Mouse (Mus musculus): Measurements from ENCODE around the gene Lta. TPM values are rescaled to one million over a fixed set of nuclear protein-coding genes. Genes with fewer than 3 reads are reported as not detected.

The Lta gene
- polyA plus RNA-seq, 1 experiment, result 1.1 TPM

- WGBS, result 90% methylated on average over 16 of the region's 16 CpGs
- Histone ChIP-seq H3K4me3 (replicated peaks; ENCODE audit: extremely low read depth, low read depth, low read length) (no peak overlapping the region), H3K4me1 (ENCODE audit: control insufficient read depth, insufficient read depth, low read length) (peaks cover 18% of the 10 kb centered on the region)
- no peak for DNase-seq
- TF ChIP-seq CTCF (IDR thresholded peaks at IDR 0.05; ENCODE audit: insufficient read depth, low read length) (no peak), POLR2A (IDR thresholded peaks at IDR 0.05; ENCODE audit: borderline replicate concordance, extremely low read depth, low read depth, low read length) (no peak)
These were observed 46.1 kb downstream of the Lta start for GRCm38 (mm10) chr17:35158850-35159593.

GRCm38 (mm10) chr17:35157661-35158175, 47.4 kb downstream of the Lta start:
- WGBS, result 93% methylated on average over 8 of the region's 8 CpGs
- DNase-seq, result no peak
- no peak for TF ChIP-seq CTCF (IDR thresholded peaks at IDR 0.05; ENCODE audit: insufficient read depth, low read length)
- Histone ChIP-seq H3K4me3 (replicated peaks; ENCODE audit: extremely low read depth, low read depth, low read length) (no peak overlapping the region), H3K4me1 (ENCODE audit: control insufficient read depth, insufficient read depth, low read length) (peaks cover 13% of the 10 kb centered on the region)

- Histone ChIP-seq H3K4me1 (ENCODE audit: control insufficient read depth, insufficient read depth, low read length) (peaks cover 8% of the 10 kb centered on the region), H3K4me3 (replicated peaks; ENCODE audit: extremely low read depth, low read depth, low read length) (no peak overlapping the region)
- 87% methylated on average over 8 of the region's 8 CpGs for WGBS
- TF ChIP-seq CTCF (IDR thresholded peaks at IDR 0.05; ENCODE audit: insufficient read depth, low read length), result no peak
- no peak for TF ChIP-seq POLR2A (IDR thresholded peaks at IDR 0.05; ENCODE audit: borderline replicate concordance, extremely low read depth, low read depth, low read length)
- DNase-seq, result no peak
These were observed 47.9 kb downstream of the Lta start for GRCm38 (mm10) chr17:35157254-35157653.

GRCm38 (mm10) chr17:35156461-35157200, 48.5 kb downstream of the Lta start:
- WGBS, result 82% methylated on average over 33 of the region's 33 CpGs
- Histone ChIP-seq H3K4me1 (ENCODE audit: control insufficient read depth, insufficient read depth, low read length) (peaks cover 3% of the 10 kb centered on the region), H3K4me3 (replicated peaks; ENCODE audit: extremely low read depth, low read depth, low read length) (no peak overlapping the region)
- DNase-seq, result no peak
- TF ChIP-seq CTCF (IDR thresholded peaks at IDR 0.05; ENCODE audit: insufficient read depth, low read length) (no peak), POLR2A (IDR thresholded peaks at IDR 0.05; ENCODE audit: borderline replicate concordance, extremely low read depth, low read depth, low read length) (no peak)

GRCm38 (mm10) chr17:35155451-35155850, 49.7 kb downstream of the Lta start:
- no peak for TF ChIP-seq POLR2A (IDR thresholded peaks at IDR 0.05; ENCODE audit: borderline replicate concordance, extremely low read depth, low read depth, low read length)
- no peak for TF ChIP-seq CTCF (IDR thresholded peaks at IDR 0.05; ENCODE audit: insufficient read depth, low read length)
- DNase-seq, result no peak
- Histone ChIP-seq H3K4me1 (ENCODE audit: control insufficient read depth, insufficient read depth, low read length) (no peaks in the 10 kb centered on the region), H3K4me3 (replicated peaks; ENCODE audit: extremely low read depth, low read depth, low read length) (no peak overlapping the region)
- WGBS, result 87% methylated on average over 12 of the region's 12 CpGs

- no peaks in the 10 kb centered on the region for H3K4me1 ChIP-seq (ENCODE audit: control insufficient read depth, insufficient read depth, low read length)
- no peak for TF ChIP-seq CTCF (IDR thresholded peaks at IDR 0.05; ENCODE audit: insufficient read depth, low read length)
- TF ChIP-seq POLR2A (IDR thresholded peaks at IDR 0.05; ENCODE audit: borderline replicate concordance, extremely low read depth, low read depth, low read length), result no peak
- no peak for DNase-seq
- no peak overlapping the region for H3K4me3 ChIP-seq (replicated peaks; ENCODE audit: extremely low read depth, low read depth, low read length)
- WGBS, result 82% methylated on average over 7 of the region's 7 CpGs
These were observed 50.5 kb downstream of the Lta start for GRCm38 (mm10) chr17:35154616-35155015.

GRCm38 (mm10) chr17:35153931-35154330, 51.2 kb downstream of the Lta start:
- no peak for DNase-seq
- H3K4me1 ChIP-seq (ENCODE audit: control insufficient read depth, insufficient read depth, low read length), result no peaks in the 10 kb centered on the region
- TF ChIP-seq CTCF (IDR thresholded peaks at IDR 0.05; ENCODE audit: insufficient read depth, low read length) (no peak), POLR2A (IDR thresholded peaks at IDR 0.05; ENCODE audit: borderline replicate concordance, extremely low read depth, low read depth, low read length) (no peak)
- H3K4me3 ChIP-seq (replicated peaks; ENCODE audit: extremely low read depth, low read depth, low read length), result no peak overlapping the region
- WGBS, result 77% methylated on average over 4 of the region's 4 CpGs

Other genes with a start within 250 kb of the Lta start
- 20.1 and 93.1 TPM in 2 replicates for gene Hspa1b, start 246.1 kb downstream of the Lta start, polyA plus RNA-seq (2012; rRNA removed)
- gene Gm20481, start 235.4 kb downstream of the Lta start, polyA plus RNA-seq (2012; rRNA removed), result not detected in 2 replicates
- gene Hspa1a, start 233.2 kb downstream of the Lta start, polyA plus RNA-seq (2012; rRNA removed), result 12.9 and 66.3 TPM in 2 replicates
- gene Hspa1l, start 232.6 kb downstream of the Lta start, polyA plus RNA-seq (2012; rRNA removed), result 0.81 and 1.3 TPM in 2 replicates
- gene Lsm2, start 223.5 kb downstream of the Lta start, polyA plus RNA-seq (2012; rRNA removed), result 42.3 and 51.6 TPM in 2 replicates
- gene Vars, start 204.4 kb downstream of the Lta start, polyA plus RNA-seq (2012; rRNA removed), result 119 and 159 TPM in 2 replicates
- gene Vwa7, start 188.8 kb downstream of the Lta start, polyA plus RNA-seq (2012; rRNA removed), result 4.0 and 4.2 TPM in 2 replicates
- 2.1 and 2.8 TPM in 2 replicates for gene Sapcd1, start 177.3 kb downstream of the Lta start, polyA plus RNA-seq (2012; rRNA removed)
- gene Msh5, start 158.6 kb downstream of the Lta start, polyA plus RNA-seq (2012; rRNA removed), result 5.4 and 6.0 TPM in 2 replicates
- gene Clic1, start 155.4 kb downstream of the Lta start, polyA plus RNA-seq (2012; rRNA removed), result 124 and 153 TPM in 2 replicates
- gene Ddah2, start 146.3 kb downstream of the Lta start, polyA plus RNA-seq (2012; rRNA removed), result 137 and 141 TPM in 2 replicates
- 3.8 and 90.0 TPM in 2 replicates for gene Ly6g6c, start 140.0 kb downstream of the Lta start, polyA plus RNA-seq (2012; rRNA removed)
- gene Mpig6b, start 139.2 kb downstream of the Lta start, polyA plus RNA-seq (2012; rRNA removed), result 1.0 and 2.1 TPM in 2 replicates
- gene Ly6g6e, start 128.4 kb downstream of the Lta start, polyA plus RNA-seq (2012; rRNA removed), result 5.8 and 25.7 TPM in 2 replicates
- gene Ly6g6d, start 127.3 kb downstream of the Lta start, polyA plus RNA-seq (2012; rRNA removed), result 14.5 and 16.7 TPM in 2 replicates
- 0.16 and 0.84 TPM in 2 replicates for gene Ly6g6f, start 119.7 kb downstream of the Lta start, polyA plus RNA-seq (2012; rRNA removed)
- gene Abhd16a, start 116.1 kb downstream of the Lta start, polyA plus RNA-seq (2012; rRNA removed), result 196 and 245 TPM in 2 replicates
- not detected in 2 replicates for gene Ly6g5c, start 97.1 kb downstream of the Lta start, polyA plus RNA-seq (2012; rRNA removed)
- gene Ly6g5b, start 89.9 kb downstream of the Lta start, polyA plus RNA-seq (2012; rRNA removed), result 1.4 and 2.0 TPM in 2 replicates
- 17.9 and 21.9 TPM in 2 replicates for gene Gpank1, start 83.9 kb downstream of the Lta start, polyA plus RNA-seq (2012; rRNA removed)
- gene Csnk2b, start 83.3 kb downstream of the Lta start, polyA plus RNA-seq (2012; rRNA removed), result 232 and 297 TPM in 2 replicates
- 12.1 and 12.9 TPM in 2 replicates for gene D17H6S53E, start 79.0 kb downstream of the Lta start, polyA plus RNA-seq (2012; rRNA removed)
- 0.12 TPM in 1 of 2 replicates, not detected in the other for gene Apom, start 73.3 kb downstream of the Lta start, polyA plus RNA-seq (2012; rRNA removed)
- gene Bag6, start 70.2 kb downstream of the Lta start, polyA plus RNA-seq (2012; rRNA removed), result 227 and 234 TPM in 2 replicates
- 327 and 373 TPM in 2 replicates for gene Prrc2a, start 40.5 kb downstream of the Lta start, polyA plus RNA-seq (2012; rRNA removed)
- 1.4 and 1.6 TPM in 2 replicates for gene Aif1, start 29.3 kb downstream of the Lta start, polyA plus RNA-seq (2012; rRNA removed)
- 19.7 and 37.0 TPM in 2 replicates for gene Lst1, start 16.9 kb downstream of the Lta start, polyA plus RNA-seq (2012; rRNA removed)
- gene Ltb, start 10.9 kb downstream of the Lta start, polyA plus RNA-seq (2012; rRNA removed), result 28.1 and 29.9 TPM in 2 replicates
- gene Tnf, start 3.3 kb downstream of the Lta start, polyA plus RNA-seq (2012; rRNA removed), result 2.1 and 2.5 TPM in 2 replicates
- gene Gm16181, start 15.5 kb upstream of the Lta start, polyA plus RNA-seq (2012; rRNA removed), result 1.2 TPM in 1 of 2 replicates, not detected in the other
- 6.3 and 8.1 TPM in 2 replicates for gene Atp6v1g2, start 28.3 kb upstream of the Lta start, polyA plus RNA-seq (2012; rRNA removed)
- 16.5 and 21.6 TPM in 2 replicates for gene Nfkbil1, start 30.4 kb upstream of the Lta start, polyA plus RNA-seq (2012; rRNA removed)
- 245 and 304 TPM in 2 replicates for gene Ddx39b, start 36.4 kb upstream of the Lta start, polyA plus RNA-seq (2012; rRNA removed)
- gene H2-D1, start 57.4 kb upstream of the Lta start, polyA plus RNA-seq (2012; rRNA removed), result 878 and 1,286 TPM in 2 replicates
- 0.49 and 0.71 TPM in 2 replicates for gene H2-Q1, start 115.1 kb upstream of the Lta start, polyA plus RNA-seq (2012; rRNA removed)
- gene H2-Q2, start 136.9 kb upstream of the Lta start, polyA plus RNA-seq (2012; rRNA removed), result 6.4 and 6.6 TPM in 2 replicates
- 152 and 267 TPM in 2 replicates for gene H2-Q4, start 174.3 kb upstream of the Lta start, polyA plus RNA-seq (2012; rRNA removed)
- 91.1 and 177 TPM in 2 replicates for gene H2-Q6, start 219.5 kb upstream of the Lta start, polyA plus RNA-seq (2012; rRNA removed)
- gene H2-Q7, start 233.8 kb upstream of the Lta start, polyA plus RNA-seq (2012; rRNA removed), result 211 and 441 TPM in 2 replicates

Data from lung, adult 2 months (tissue).